Mouse (Mus musculus) midbrain, embryonic 16.5 days (tissue): ENCODE measurements around the gene Klra2. TPM values are rescaled to one million over a fixed set of nuclear protein-coding genes. Genes with fewer than 3 reads are reported as not detected.
A peak's percentile ranks its signal among the peaks of the same experiment; 100 is the strongest.
"Not testable (repeated sequence)": the region's sequence is repeated elsewhere in the genome, so short reads cannot be mapped to it uniquely, and the experiment has no call there.

ENCODE experiments used
- ATAC-seq: fragments of 200-750 bp; cut with Nextera tagmentation; 2 replicates; pipeline ENCODE4 v1.8.0; 2017; ENCODE audit warnings: moderate TSS enrichment
- H3K27ac ChIP-seq: fragments of 300-500 bp; sonication (generic); 2 replicates; pipeline ENCODE4 v1.5.1; 2014; ENCODE audit warnings: mild to moderate bottlenecking, low read length, mixed read lengths
- H3K27me3 ChIP-seq: fragments of 300-500 bp; sonication (generic); 2 replicates; pipeline ENCODE4 v1.6.1; 2014; ENCODE audit warnings: low read depth, low read length, mixed read lengths; ENCODE audit not compliant: control insufficient read depth, insufficient read depth
- H3K36me3 ChIP-seq: fragments of 300-500 bp; sonication (generic); 2 replicates; pipeline ENCODE4 v1.6.1; 2014; ENCODE audit warnings: mild to moderate bottlenecking, low read length, moderate library complexity, mixed read lengths; ENCODE audit not compliant: control insufficient read depth, insufficient read depth
- H3K4me1 ChIP-seq: fragments of 300-500 bp; sonication (generic); 2 replicates; pipeline ENCODE4 v1.6.1; 2014; ENCODE audit warnings: mild to moderate bottlenecking, low read length, mixed read lengths; ENCODE audit not compliant: control insufficient read depth, insufficient read depth
- H3K4me2 ChIP-seq: fragments of 300-500 bp; sonication (generic); 2 replicates; pipeline ENCODE4 v1.6.1; 2014; ENCODE audit warnings: mild to moderate bottlenecking, low read length, mixed read lengths
- H3K4me3 ChIP-seq: fragments of 300-500 bp; sonication (generic); 2 replicates; pipeline ENCODE4 v1.5.1; 2014; ENCODE audit warnings: low read depth, mild to moderate bottlenecking, low read length, moderate library complexity, mixed read lengths
- H3K9ac ChIP-seq: fragments of 300-500 bp; sonication (generic); 2 replicates; pipeline ENCODE4 v1.6.1; 2014; ENCODE audit warnings: low read depth, low read length, mixed read lengths
- H3K9me3 ChIP-seq: fragments of 300-500 bp; sonication (generic); replicated peaks from 2 replicates; pipeline ENCODE4 v1.6.1; 2014; ENCODE audit warnings: mild to moderate bottlenecking, low read length, mixed read lengths; ENCODE audit not compliant: control insufficient read depth, poor library complexity, severe bottlenecking
- whole genome bisulfite sequencing: fragments of 180-500 bp; shearing (Covaris S2); extraction: QIAGEN DNeasy Blood & Tissue Kit; methylation state at CpG from one replicate; pipeline ENCODE4 v1.1.7; 2014; 5-methylcytosine and 5-hydroxymethylcytosine counted together
- polyA plus RNA-seq: library from polyadenylated mRNA; unstranded; fragments of >200 nt; fragmentation: Nextera tagmentation; extraction: Ambion mirVana; gene quantifications from 2 replicates; pipeline ENCODE4 v1.2.1, GENCODE M21; 2015

The Klra2 gene
- polyA plus RNA-seq = 0.10 TPM in 1 of 2 replicates, not detected in the other

DNA sequence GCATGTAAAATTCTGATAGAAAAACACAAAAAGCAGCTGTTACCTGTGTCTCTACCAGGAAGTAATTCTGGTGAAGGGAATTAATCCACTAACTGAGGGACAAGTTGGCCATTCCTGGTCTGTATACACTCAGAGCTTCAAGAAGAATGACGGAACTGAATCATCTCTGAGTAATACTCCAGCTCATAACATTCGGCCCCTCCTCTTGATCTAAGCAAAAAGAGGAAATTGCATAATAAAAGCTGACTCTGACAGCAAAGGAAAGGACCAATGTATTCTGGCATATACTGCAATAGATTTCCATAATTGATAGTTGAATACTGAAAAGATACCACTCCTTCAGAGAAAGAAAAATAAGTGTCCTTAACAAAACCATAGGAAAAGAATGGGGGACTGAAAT, at the start of gene Klra2:
Gene Klra2, minus strand, starts transcription at position 157 of the 400 bp plus-strand sequence.
- Histone ChIP-seq H3K9me3 (0 out of 2 replicates have a peak, but pooled peaks cover 3% of the 10 kb centered on the region), H3K27ac (no peak within 1 kb of the TSS), H3K4me2 (no peak within 1 kb of the TSS), H3K4me1 (no peaks in the 10 kb centered on the region), H3K9ac (no peak within 1 kb of the TSS), H3K27me3 (no peaks in the 10 kb centered on the region), H3K4me3 (no peak within 1 kb of the TSS), H3K36me3 (no peaks in the 10 kb centered on the region)
- no peak for ATAC-seq
- WGBS = 85% methylated on average over 2 of the region's 2 CpGs

GRCm38 (mm10) chr6:131294435-131295112, 47.4 kb upstream of the Klra2 start:
- 87% methylated on average over 5 of the region's 5 CpGs for WGBS
- Histone ChIP-seq H3K4me2 (no peak overlapping the region), H3K36me3 (no peaks in the 10 kb centered on the region), H3K9me3 (no peaks in the 10 kb centered on the region), H3K4me3 (no peak overlapping the region), H3K27me3 (no peaks in the 10 kb centered on the region), H3K4me1 (peaks cover 12% of the 10 kb centered on the region), H3K27ac (no peak overlapping the region), H3K9ac (no peak overlapping the region)
- ATAC-seq = no peak

DNA sequence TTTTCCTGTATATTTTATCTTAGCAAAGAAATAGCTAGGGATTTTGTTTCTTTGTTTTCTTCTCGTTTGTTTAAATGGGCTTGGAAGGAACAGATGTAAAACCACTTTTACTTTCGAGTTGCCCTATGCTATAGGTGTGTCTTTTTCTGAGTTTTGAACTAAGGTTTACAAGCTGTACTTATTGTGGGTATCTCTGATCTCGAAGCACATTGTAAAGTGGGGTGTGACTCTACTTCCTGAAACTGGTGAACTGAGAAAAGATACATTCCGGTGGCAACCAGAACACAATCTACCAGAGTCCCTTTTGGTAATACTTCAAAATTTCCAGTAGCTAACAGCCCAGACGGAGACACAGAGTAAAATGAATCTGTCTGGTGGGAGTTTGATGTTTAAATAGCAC, 46.8 kb upstream of the Klra2 start:
- ATAC-seq = 0 out of 2 replicates have a peak, but pooled peaks have one; percentile 9
- peaks cover 12% of the 10 kb centered on the region for H3K4me1 ChIP-seq
- H3K4me2 ChIP-seq = no peak overlapping the region; the same call in 1 of the 2 replicates
- H3K4me3 ChIP-seq = no peak overlapping the region; the same call in 1 of the 2 replicates
- no peaks in the 10 kb centered on the region for H3K9me3 ChIP-seq
- H3K36me3 ChIP-seq = no peaks in the 10 kb centered on the region
- H3K9ac ChIP-seq = no peak overlapping the region
- H3K27ac ChIP-seq = no peak overlapping the region
- WGBS = 96% methylated on average over 5 of the region's 5 CpGs
- H3K27me3 ChIP-seq = no peaks in the 10 kb centered on the region

- Histone ChIP-seq H3K27me3 (no peaks in the 10 kb centered on the region), H3K9me3 (no peaks in the 10 kb centered on the region), H3K27ac (peak within 1 kb of the TSS; percentile 73), H3K4me3 (peak within 1 kb of the TSS; percentile 65), H3K4me2 (peak within 1 kb of the TSS; percentile 72), H3K9ac (peak within 1 kb of the TSS; percentile 59), H3K36me3 (no peaks in the 10 kb centered on the region), H3K4me1 (peaks cover 12% of the 10 kb centered on the region)
- 1% methylated on average over 51 of the region's 51 CpGs for WGBS
- ATAC-seq = peak; percentile 88
Observed at GRCm38 (mm10) chr6:131292991-131293788, 46.0 kb upstream of the Klra2 start, which contains the start of gene Magohb. Gene Magohb (minus strand): TSS chr6:131293244.

- Histone ChIP-seq H3K9ac (peak overlapping the region; percentile 59), H3K27ac (peak overlapping the region; percentile 73; the same call in 1 of the 2 replicates), H3K4me2 (peak overlapping the region; percentile 72), H3K9me3 (no peaks in the 10 kb centered on the region), H3K4me3 (peak overlapping the region; percentile 65), H3K36me3 (no peaks in the 10 kb centered on the region), H3K27me3 (no peaks in the 10 kb centered on the region), H3K4me1 (peaks cover 12% of the 10 kb centered on the region)
- WGBS = 25% methylated on average over 10 of the region's 10 CpGs
- ATAC-seq = peak; percentile 65
Observed at GRCm38 (mm10) chr6:131292276-131292990, 45.3 kb upstream of the Klra2 start.

DNA sequence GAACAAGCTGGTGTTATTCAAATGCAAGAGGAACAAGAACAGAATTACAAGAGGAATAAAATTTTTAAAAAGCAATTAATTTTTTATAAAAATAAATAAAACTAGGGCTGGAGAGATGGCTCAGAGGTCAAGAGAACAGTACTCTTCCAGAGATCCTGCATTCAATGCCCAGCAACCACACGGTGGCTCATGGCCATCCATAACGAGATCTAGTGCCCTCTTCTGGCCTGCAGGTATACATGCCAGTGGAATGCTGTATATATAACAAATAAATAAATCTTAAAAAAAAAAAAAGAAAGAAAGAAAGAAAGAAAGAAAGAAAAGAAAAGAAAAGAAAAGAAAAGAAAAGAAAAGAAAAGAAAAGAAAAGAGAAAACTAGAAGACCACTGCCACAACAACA, 43.3 kb upstream of the Klra2 start:
- H3K27me3 ChIP-seq = no peaks in the 10 kb centered on the region
- peaks cover 12% of the 10 kb centered on the region for H3K4me1 ChIP-seq
- no peak overlapping the region for H3K9ac ChIP-seq
- WGBS = 20% methylated on average over 2 of the region's 2 CpGs
- no peak for ATAC-seq
- H3K27ac ChIP-seq = no peak overlapping the region
- H3K9me3 ChIP-seq = no peaks in the 10 kb centered on the region
- H3K4me3 ChIP-seq = no peak overlapping the region
- H3K36me3 ChIP-seq = no peaks in the 10 kb centered on the region
- no peak overlapping the region for H3K4me2 ChIP-seq

- not testable (repeated sequence) for H3K36me3 ChIP-seq, H3K27ac ChIP-seq, ATAC-seq, H3K27me3 ChIP-seq, H3K9ac ChIP-seq, H3K4me3 ChIP-seq, H3K4me2 ChIP-seq, H3K9me3 ChIP-seq, H3K4me1 ChIP-seq
- WGBS = 95% methylated on average over 2 of the region's 2 CpGs
Observed at GRCm38 (mm10) chr6:131278160-131278559, 31.0 kb upstream of the Klra2 start.

GRCm38 (mm10) chr6:131276659-131277058, 29.5 kb upstream of the Klra2 start:
- 95% methylated on average over 4 of the region's 4 CpGs for WGBS
- Histone ChIP-seq H3K27ac (no peak overlapping the region), H3K36me3 (peaks cover 9% of the 10 kb centered on the region), H3K27me3 (no peaks in the 10 kb centered on the region), H3K4me2 (no peak overlapping the region), H3K4me3 (no peak overlapping the region), H3K4me1 (no peaks in the 10 kb centered on the region), H3K9me3 (no peaks in the 10 kb centered on the region), H3K9ac (no peak overlapping the region)
- ATAC-seq = no peak
